Mouse (Mus musculus): ENCODE data around the gene Ndufc1. TPM values are rescaled to one million over a fixed set of nuclear protein-coding genes. Genes with fewer than 3 reads are reported as not detected.
"Not testable (repeated sequence)": the region's sequence is repeated elsewhere in the genome, so short reads cannot be mapped to it uniquely, and the experiment has no call there.

Ndufc1 gene
- total RNA-seq, 2 experiments from 2014 or later = 828 to 975 TPM

DNA sequence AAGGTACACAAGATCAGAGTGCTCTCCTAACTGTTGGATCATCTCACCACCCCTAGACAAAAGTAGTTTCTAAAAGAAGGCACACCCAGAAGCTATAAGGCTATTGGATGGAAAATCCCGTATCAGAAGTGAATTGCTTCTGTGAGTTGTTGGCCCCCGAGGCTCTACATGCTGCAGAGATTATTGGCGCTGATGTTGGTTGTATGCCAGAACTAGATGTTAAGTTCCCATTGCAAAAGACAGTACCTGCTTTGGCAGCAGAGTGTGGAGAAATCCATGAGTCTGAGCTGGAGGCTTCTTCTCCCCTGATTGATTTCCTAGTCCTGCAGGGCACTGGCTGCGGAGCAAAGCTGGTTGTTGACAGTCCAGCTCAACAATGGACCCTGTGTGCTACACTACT lies 40.8 kb downstream of the Ndufc1 start:
- DNase-seq = no peak

DNA sequence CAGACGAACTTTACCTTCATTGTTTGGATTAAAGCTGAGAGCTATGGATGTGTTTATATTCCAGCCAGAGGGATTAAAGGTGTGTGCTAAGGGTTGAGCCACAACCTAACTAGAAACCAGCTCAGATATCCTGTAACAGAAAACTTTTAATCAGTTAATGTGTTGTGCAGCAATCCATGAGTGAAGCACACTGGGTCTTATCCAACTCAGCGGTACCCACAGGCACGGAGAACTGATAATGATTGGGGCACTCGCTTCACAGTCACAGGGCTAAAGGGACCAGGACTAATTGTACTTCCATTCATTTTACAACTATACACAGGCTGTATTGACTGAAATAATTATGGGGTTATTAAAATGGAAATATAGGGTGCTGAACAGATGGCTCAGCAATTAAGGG lies 41.9 kb downstream of the Ndufc1 start:
- no peak for DNase-seq

DNA sequence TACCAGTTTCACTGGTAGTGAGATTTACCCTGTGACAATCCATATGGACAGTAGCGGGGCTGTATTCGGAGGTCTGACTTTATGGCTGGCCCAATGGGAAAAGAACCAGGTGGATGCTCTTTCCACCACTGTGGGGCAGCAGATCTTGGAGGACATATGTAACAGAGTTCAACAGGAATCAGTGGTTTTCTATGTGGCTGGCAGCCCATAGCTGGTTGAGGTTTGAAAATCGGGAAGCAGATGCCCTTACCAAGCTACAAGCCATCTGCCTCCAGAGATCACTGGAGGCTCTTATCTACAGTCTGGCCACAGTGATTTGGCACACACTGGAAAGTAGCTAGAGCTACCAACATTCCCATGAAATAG lies 43.3 kb downstream of the Ndufc1 start:
- no peak for DNase-seq

DNA sequence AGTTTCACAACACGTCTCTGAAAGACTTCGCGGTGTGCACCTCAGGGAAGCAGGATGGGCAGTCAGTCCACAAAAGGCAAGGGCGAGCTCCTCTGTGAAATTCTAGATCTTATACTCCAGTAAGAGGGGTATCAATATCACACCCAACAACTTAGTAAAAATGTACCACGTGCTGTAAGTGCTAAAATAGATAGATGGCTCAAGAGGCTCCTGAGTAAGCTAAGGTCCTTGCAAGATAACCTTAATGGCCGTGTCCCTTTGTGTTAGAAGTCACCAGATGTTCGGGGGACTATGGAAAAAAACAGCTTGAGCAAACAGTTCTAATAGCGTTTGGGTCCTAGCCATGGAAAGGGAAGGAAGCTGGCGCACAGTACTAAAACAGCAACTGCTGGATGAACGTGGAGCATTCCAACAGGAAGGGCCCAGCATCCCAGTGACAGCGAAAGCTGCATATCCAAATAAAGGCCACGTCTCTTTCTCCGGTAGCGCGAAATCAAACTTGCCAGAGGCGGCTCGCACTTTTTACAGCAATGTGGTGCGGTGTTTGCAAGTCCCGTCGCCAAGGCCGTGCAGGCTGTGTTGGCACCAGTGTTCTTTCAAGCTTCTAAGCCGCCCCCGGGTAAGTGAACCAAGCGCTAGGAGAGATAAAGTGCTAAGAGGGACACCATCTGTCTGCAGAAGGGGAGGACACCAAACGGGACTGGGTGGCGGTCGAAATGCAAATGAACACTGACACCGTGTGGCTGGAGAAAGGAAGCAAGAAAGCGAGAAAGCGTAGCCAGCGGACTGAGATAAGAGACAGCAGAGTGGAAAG lies 43.9 kb downstream of the Ndufc1 start:
- peak; percentile 61 for DNase-seq

DNA sequence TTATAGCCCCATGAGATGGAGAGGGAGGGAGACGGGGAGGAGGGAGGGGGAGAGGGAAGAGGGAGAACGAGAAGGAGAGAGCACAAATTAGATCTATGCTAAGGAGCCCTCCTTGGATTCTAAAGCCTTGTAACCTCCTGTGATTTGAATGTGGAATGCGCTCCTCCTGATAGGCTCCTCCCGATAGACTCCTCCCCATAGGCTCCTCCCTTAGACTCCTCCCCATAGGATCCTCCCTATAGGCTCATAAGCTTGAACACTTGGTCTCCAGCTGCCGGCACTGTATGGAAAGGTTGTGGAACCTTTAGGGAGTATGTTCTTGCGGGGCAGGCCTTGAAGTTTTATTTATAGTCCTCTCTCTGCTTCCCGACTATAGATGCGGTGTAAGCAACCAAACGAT lies 47.7 kb downstream of the Ndufc1 start:
- DNase-seq = no peak

DNA sequence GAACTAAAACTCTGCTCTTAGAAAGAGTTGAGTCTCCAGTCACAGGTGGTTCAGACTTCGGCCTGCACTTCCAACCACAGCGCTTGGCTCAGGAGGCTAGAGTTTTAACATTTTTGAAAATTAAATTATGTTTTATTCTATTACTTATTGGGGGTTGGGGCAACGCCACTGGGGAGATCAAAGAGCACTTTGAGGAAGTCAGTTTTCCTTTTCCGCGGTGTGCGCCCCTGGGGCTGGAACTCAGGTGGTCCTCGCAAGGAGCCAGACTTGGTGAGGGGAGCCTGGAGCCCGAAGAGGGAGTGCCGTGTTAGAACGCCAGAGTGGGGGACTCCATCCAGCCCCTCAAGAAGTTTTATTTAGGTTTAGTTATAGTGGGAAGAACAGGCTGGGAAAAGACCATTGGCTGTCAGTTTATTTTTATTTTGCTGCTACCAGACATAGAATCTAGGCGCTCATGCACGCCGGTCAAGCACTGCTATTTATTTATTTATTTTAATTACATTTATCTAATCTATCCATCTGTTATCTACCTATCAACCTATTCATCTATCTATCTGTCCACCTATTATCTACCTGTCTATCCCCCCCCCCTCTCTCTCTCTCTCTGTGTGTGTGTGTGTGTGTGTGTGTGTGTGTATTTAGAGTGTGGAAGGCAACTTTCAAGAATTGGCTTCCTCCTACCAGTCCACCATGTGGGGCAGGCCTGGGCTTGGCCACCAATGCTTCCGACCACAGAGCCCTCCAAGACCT lies 49.1 kb downstream of the Ndufc1 start:
- no peak for DNase-seq

DNA sequence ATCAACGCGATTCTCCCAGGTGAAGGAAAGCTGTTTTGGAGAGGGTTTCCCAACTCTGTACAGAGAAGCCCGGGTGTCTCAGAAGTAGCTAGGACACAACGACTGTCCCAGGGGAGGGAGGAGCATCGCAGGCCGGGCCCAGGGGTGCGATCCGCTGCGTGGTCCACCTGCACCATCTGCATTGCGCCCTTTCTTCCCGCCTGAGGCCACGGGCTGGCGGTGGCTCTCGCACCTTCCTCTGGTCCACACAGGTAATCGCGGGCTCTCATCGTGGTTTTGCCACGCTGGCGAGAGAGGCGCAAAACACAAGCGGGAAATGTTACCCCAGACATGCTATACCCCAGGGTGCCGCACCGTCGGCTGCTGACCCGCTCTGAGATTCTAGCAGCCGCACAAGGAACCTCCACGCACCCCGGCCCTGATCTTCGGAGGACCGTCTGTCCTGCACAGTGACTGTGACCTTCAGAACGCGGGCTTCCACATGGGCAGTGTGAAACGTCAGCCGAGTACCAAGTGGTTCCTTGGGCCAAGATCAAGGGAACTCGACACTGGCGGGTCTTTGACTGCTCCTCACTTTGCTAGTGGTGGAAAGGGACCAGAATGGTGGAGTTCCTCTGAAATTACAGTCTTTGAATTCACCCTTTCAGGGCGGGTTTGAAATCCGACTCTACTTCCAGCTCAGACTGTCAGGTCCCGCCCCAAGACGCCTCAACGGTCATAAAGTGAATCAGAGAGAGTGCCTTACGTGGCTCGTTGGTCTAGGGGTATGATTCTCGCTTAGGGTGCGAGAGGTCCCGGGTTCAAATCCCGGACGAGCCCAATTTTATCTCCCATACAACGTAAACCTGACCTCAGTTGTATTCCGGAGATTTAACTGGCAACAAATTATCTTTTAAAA lies 49.9 kb downstream of the Ndufc1 start:
- peak; percentile 54 for DNase-seq

DNA sequence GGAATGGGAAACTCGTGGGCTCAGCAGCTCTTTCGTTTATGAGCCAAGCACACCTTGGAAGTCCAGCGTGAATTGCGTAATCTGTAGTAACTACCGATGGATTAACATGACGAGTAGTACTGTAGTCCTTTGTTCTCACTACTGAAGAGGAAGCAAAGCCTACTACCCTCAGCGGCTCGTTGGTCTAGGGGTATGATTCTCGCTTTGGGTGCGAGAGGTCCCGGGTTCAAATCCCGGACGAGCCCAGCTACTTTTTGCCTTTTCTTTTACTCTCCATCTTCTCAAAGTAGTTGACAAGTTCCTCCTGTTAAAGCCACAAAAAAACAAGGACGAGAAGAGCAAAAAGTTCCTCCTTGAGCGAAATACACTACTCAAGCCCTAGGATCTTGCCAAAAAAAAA lies 50.6 kb downstream of the Ndufc1 start:
- peak; percentile 49 for DNase-seq

DNA sequence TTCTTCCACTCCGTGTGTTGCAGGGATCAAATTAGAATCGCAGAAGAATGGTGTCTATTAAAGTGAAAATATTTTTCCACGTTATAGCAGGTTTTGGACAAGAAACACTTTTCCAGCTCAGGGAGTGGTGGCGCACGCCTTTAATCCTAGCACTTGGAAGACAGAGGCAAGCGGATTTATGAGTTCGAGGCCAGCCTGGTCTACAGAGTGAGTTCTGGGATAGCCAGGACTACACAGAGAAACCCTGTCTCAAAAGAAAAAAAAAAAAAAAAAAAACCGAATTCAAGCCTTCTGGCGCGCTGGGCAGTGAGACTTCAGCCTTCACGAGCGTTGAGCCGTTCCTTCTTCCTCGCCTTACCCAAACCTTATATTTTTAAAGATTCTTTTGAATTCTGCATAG lies 51.2 kb downstream of the Ndufc1 start:
- no peak for DNase-seq

DNA sequence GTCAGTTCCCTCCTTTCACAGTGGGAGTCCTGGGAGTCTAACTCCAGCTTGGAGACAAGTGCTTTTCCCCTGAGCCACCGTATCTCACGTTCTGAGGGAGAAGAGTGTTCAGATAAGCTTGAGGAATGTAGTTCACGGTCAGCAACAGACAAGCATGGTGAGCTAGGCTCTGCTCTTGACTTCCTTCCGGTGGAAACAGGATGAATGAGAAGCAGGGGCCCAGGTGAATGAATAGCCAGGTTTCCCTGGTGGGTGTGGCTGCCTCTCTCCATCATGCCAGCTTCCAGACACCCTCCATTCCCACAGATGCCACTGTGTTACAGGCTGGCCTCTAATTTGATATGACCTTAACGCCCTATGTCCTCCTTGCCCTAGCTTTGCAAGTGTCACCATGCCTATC lies 51.7 kb downstream of the Ndufc1 start:
- no peak for DNase-seq

DNA sequence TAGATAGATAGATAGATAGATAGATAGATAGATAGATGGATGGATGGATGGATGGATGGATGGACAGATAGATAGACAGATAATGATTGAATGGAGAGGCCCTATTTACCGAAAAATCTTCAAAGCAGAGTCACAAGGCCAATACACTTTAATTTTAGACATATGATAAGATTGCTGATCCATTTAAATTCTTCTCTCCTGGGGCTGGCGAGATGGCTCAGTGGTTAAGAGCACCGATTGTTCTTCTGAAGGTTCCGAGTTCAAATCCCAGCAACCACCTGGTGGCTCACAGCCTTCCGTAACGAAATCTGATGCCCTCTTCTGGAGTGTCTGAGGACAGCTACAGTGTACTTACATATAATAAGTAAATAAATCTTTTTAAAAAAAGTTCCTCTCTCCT lies 53.8 kb downstream of the Ndufc1 start:
- not testable (repeated sequence) for DNase-seq

Other genes with a start within 250 kb of the Ndufc1 start
- gene Noct, start 184.5 kb downstream of the Ndufc1 start, total RNA-seq (2021) = 10 to 100 TPM; 11.0 to 14.3 TPM
- gene Elf2, start 68.3 kb downstream of the Ndufc1 start, total RNA-seq (2021) = 10 to 100 TPM; 50.9 to 58.2 TPM
- gene Mgarp, start 12.2 kb downstream of the Ndufc1 start, total RNA-seq (2021) = under 1 TPM; 0.43 to 0.63 TPM
- 10 to 100 TPM; 48.1 to 52.6 TPM for gene Naa15, start 6.2 kb upstream of the Ndufc1 start, total RNA-seq (2021)
- gene Rab33b, start 74.9 kb upstream of the Ndufc1 start, total RNA-seq (2021) = 10 to 100 TPM; 12.1 to 13.4 TPM
- 100 to 1,000 TPM; 102 to 121 TPM for gene Setd7, start 151.9 kb upstream of the Ndufc1 start, total RNA-seq (2021)

All from gastrocnemius, postnatal 10 days (tissue).